Mouse (Mus musculus) liver, embryonic 12.5 days (tissue): ENCODE data around the gene Fam160a1. TPM values are rescaled to one million over a fixed set of nuclear protein-coding genes. Genes with fewer than 3 reads are reported as not detected.

Experiments used
- polyA plus RNA-seq: library from polyadenylated mRNA; unstranded; fragments of >200 nt; fragmentation: Nextera tagmentation; extraction: Ambion mirVana; gene quantifications from 2 replicates; pipeline ENCODE4 v1.2.1, GENCODE M21; 2016

The Fam160a1 gene
- polyA plus RNA-seq, 1 experiment from 2014 or later = 0.44 TPM

Other genes starting within 250 kb of the Fam160a1 start
- gene Gatb, start 243.2 kb downstream of the Fam160a1 start, polyA plus RNA-seq = 22.9 and 24.5 TPM in 2 replicates
- 0.20 and 0.24 TPM in 2 replicates for gene Glt28d2, start 70.2 kb upstream of the Fam160a1 start, polyA plus RNA-seq
- gene Gm37240, start 70.2 kb upstream of the Fam160a1 start, polyA plus RNA-seq = 0.52 and 1.1 TPM in 2 replicates
- 11.9 and 12.7 TPM in 2 replicates for gene Sh3d19, start 153.8 kb upstream of the Fam160a1 start, polyA plus RNA-seq
- gene Prss48, start 185.2 kb upstream of the Fam160a1 start, polyA plus RNA-seq = not detected in 2 replicates